Mouse (Mus musculus): ENCODE results near the gene Psg27. TPM values are rescaled to one million over a fixed set of nuclear protein-coding genes. Genes with fewer than 3 reads are reported as not detected.
"Not testable (repeated sequence)": the region's sequence is repeated elsewhere in the genome, so short reads cannot be mapped to it uniquely, and the experiment has no call there.

Psg27 gene
- polyA plus RNA-seq (2015; fragmentation: Nextera tagmentation; extraction: Ambion mirVana): not detected in 2 replicates

DNA sequence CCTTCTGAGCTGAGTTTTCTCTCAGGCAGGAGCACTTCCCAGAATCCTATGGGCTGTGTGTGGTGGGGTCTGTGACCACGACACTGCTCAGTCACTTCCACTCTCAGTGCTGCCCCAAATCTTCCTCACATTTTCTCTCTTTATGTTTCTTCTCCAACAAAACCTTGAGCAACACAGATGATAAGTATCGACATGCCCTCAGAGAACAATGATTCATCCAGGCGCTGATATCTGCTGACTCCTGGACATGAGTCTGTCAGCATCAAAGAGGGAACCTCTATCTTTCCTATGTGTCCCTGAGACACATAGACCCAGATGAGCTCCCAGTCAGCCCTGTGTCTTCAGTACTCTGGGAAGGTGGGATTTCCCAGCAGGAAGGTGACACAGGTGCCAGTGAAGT is at the start of gene Psg27:
Gene Psg27, minus strand, starts transcription at position 101 of the 400 bp plus-strand sequence.
- ATAC-seq (ENCODE audit: low FRiP score): no peak
- Histone ChIP-seq H3K27ac (no peak within 1 kb of the TSS), H3K4me3 (no peak within 1 kb of the TSS), H3K9ac (no peak within 1 kb of the TSS), H3K4me1 (replicated peaks) (no peaks in the 10 kb centered on the region), H3K4me2 (no peak within 1 kb of the TSS), H3K9me3 (0 out of 2 replicates have a peak, but pooled peaks cover 4% of the 10 kb centered on the region), H3K27me3 (no peaks in the 10 kb centered on the region), H3K36me3 (no peaks in the 10 kb centered on the region)
- 81% methylated on average over 3 of the region's 3 CpGs for WGBS

- not testable (repeated sequence) for H3K9ac ChIP-seq; H3K9me3 ChIP-seq; H3K27ac ChIP-seq; H3K4me2 ChIP-seq; ATAC-seq (ENCODE audit: low FRiP score); H3K4me3 ChIP-seq; H3K27me3 ChIP-seq; H3K4me1 ChIP-seq (replicated peaks); H3K36me3 ChIP-seq
- 76% methylated on average over 2 of the region's 2 CpGs for WGBS
Measured at GRCm38 (mm10) chr7:18616401-18616800, 49.3 kb upstream of the Psg27 start, which contains the start of gene Psg23. Gene Psg23, minus strand, starts transcription at chr7:18616501.

DNA sequence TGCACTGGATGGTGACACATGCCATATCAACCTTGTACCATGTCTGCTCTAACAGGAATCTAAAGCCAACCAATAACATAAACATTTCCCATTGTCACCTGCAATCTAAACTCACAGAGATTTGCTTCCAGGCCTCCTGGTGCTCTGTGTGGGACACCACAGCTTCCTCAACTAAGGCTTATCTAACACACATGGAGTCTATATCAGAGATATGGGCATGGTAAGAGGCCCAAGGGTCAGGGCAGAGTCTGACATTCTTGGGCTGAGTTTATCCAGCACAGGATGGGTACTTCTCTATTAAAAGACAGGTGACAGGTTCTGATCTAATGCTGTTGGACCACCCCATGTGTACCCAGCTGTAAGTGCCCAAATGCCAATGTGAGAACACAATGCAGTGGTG is 7.3 kb downstream of the Psg27 start:
- H3K27me3 ChIP-seq: no peaks in the 10 kb centered on the region
- no peak overlapping the region for H3K27ac ChIP-seq
- no peak overlapping the region for H3K4me3 ChIP-seq
- H3K36me3 ChIP-seq: no peaks in the 10 kb centered on the region
- H3K9me3 ChIP-seq: peaks cover 4% of the 10 kb centered on the region; the same call in 1 of the 2 replicates
- no peak overlapping the region for H3K9ac ChIP-seq
- H3K4me1 ChIP-seq (replicated peaks): no peaks in the 10 kb centered on the region
- no peak overlapping the region for H3K4me2 ChIP-seq
- ATAC-seq (ENCODE audit: low FRiP score): no peak

DNA sequence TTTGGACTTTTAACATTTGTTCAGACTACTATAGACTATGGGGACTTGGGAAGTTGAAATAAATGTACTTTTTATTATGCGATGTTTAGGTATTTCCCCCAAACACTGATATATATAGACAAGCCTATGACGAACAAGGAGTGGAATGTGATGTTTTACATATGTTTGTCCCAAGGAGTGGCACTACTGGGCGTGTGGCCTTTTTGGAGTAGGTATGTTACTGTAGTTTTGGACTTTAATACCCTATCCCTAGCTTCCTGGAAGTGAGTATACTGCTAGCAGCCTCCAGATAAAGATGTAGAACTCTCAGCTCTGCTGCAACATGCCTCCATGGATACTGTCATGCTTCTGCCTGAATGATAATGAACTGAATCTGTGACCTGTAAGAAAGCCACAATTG is 11.4 kb downstream of the Psg27 start:
- H3K4me3 ChIP-seq; H3K27me3 ChIP-seq; H3K9ac ChIP-seq; H3K4me1 ChIP-seq (replicated peaks); H3K9me3 ChIP-seq; ATAC-seq (ENCODE audit: low FRiP score); H3K36me3 ChIP-seq; H3K4me2 ChIP-seq; H3K27ac ChIP-seq: not testable (repeated sequence)
- WGBS: 80% methylated on average over 3 of the region's 3 CpGs

DNA sequence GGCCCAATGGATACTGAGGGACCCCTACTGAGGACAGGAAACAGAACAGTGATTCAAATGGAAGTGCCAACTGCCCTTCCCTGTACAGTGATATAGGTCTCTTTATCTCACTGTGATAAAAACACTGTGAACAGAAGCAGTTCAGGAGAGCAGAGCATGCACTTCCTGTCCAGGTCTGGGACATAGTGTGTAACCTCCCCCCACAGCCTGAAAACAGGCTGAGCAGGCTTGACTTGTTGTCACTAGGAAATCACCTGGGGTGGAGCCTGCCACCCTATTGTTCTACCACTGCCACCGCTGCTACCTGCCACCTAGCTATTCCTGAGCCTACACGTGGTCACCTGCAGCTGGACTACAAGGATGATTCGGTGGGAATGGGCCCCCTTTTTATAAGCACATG is 33.7 kb downstream of the Psg27 start:
- no peak for ATAC-seq (ENCODE audit: low FRiP score)
- peaks cover 3% of the 10 kb centered on the region for H3K9me3 ChIP-seq
- no peak overlapping the region for H3K4me3 ChIP-seq
- no peak overlapping the region for H3K9ac ChIP-seq
- H3K36me3 ChIP-seq: no peaks in the 10 kb centered on the region
- no peaks in the 10 kb centered on the region for H3K27me3 ChIP-seq
- no peak overlapping the region for H3K27ac ChIP-seq
- WGBS: 57% methylated on average over 3 of the region's 3 CpGs
- H3K4me2 ChIP-seq: no peak overlapping the region
- H3K4me1 ChIP-seq (replicated peaks): no peaks in the 10 kb centered on the region

DNA sequence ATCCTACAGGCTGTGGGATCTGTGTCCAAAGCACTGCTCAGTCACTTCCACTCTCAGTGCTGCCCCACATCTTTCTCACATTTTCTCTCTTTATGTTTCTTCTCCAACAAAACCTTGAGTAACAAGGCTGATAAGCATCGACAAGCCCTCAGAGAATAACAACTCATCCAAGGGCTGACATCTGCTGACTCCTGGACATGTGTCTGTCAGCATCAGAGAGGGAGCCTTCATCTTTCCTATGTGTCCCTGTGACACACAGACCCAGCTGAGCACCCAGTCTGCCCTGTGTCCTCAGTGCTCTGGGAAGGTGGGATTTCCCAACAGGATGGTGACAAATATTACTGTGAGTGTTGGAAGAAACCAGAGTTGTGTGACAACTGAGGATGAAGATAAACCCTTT is 34.9 kb downstream of the Psg27 start, which contains the start of gene Psg25:
Gene Psg25, minus strand, starts transcription at position 101 of the 400 bp plus-strand sequence.
- no peaks in the 10 kb centered on the region for H3K27me3 ChIP-seq
- H3K9ac ChIP-seq: no peak within 1 kb of the TSS
- no peak within 1 kb of the TSS for H3K4me2 ChIP-seq
- H3K4me1 ChIP-seq (replicated peaks): no peaks in the 10 kb centered on the region
- H3K27ac ChIP-seq: no peak within 1 kb of the TSS
- WGBS: 95% methylated on average over 1 of the region's 1 CpGs
- no peaks in the 10 kb centered on the region; the same call in 1 of the 2 replicates for H3K9me3 ChIP-seq
- no peak for ATAC-seq (ENCODE audit: low FRiP score)
- H3K4me3 ChIP-seq: no peak within 1 kb of the TSS
- no peaks in the 10 kb centered on the region for H3K36me3 ChIP-seq

- no peak overlapping the region for H3K4me2 ChIP-seq
- H3K9ac ChIP-seq: no peak overlapping the region
- WGBS: 96% methylated on average over 8 of the region's 8 CpGs
- peaks cover 4% of the 10 kb centered on the region; the same call in 1 of the 2 replicates for H3K9me3 ChIP-seq
- no peaks in the 10 kb centered on the region for H3K36me3 ChIP-seq
- H3K4me3 ChIP-seq: no peak overlapping the region
- no peaks in the 10 kb centered on the region for H3K4me1 ChIP-seq (replicated peaks)
- ATAC-seq (ENCODE audit: low FRiP score): no peak
- H3K27ac ChIP-seq: no peak overlapping the region
- no peaks in the 10 kb centered on the region for H3K27me3 ChIP-seq
Measured at GRCm38 (mm10) chr7:18524668-18525067, 42.4 kb downstream of the Psg27 start.

DNA sequence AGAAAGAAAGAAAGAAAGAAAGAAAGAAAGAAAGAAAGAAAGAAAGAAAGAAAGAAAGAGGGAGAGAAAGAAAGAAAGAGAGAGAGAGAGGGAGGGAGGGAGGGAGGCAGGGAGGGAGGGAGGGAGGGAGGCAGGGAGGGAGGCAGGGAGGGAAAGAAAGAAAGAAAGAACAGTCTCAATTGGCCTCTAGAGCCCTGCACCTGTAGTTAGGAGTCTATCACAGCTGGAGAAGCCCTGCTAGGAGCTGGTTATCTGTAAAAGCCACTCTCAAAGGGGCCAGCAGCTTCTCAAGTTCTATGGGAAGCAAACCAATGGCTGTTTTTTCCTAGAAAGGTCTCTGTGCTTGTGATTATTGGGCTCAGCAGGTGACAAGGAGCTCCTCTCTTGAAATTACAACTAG is 54.3 kb downstream of the Psg27 start:
- not testable (repeated sequence) for H3K27ac ChIP-seq; H3K4me1 ChIP-seq (replicated peaks); H3K36me3 ChIP-seq; H3K4me3 ChIP-seq; H3K4me2 ChIP-seq; H3K9me3 ChIP-seq; H3K9ac ChIP-seq; ATAC-seq (ENCODE audit: low FRiP score); H3K27me3 ChIP-seq

DNA sequence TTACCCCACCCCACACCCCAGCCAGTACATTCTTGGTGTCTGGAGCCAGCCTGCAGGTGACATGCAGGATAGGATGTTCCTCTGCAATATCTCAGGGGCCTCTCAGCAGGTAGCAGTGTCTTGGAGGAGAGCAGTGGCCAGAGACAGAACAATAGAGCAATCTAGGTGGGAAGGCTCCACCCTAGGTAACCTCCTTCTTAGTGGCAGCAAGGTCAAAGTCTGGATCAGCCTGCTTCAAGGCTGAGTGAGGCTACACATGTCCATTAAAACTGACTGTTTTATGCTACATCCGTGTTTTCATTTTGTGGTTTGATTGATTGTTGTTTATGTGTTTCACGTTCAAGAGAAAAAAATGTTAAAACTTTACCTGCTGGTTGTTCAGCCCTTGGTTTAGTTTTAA is 54.7 kb downstream of the Psg27 start:
- not testable (repeated sequence) for H3K36me3 ChIP-seq; H3K4me1 ChIP-seq (replicated peaks); H3K4me3 ChIP-seq; H3K9me3 ChIP-seq; H3K27ac ChIP-seq; H3K4me2 ChIP-seq; ATAC-seq (ENCODE audit: low FRiP score); H3K9ac ChIP-seq; H3K27me3 ChIP-seq
- 57% methylated on average over 2 of the region's 2 CpGs for WGBS

- Histone ChIP-seq H3K36me3 (no peaks in the 10 kb centered on the region), H3K4me1 (replicated peaks) (no peaks in the 10 kb centered on the region), H3K4me3 (no peak overlapping the region), H3K9me3 (no peaks in the 10 kb centered on the region), H3K4me2 (no peak overlapping the region), H3K27ac (no peak overlapping the region), H3K9ac (no peak overlapping the region), H3K27me3 (no peaks in the 10 kb centered on the region)
- no peak for ATAC-seq (ENCODE audit: low FRiP score)
- 28% methylated on average over 9 of the region's 9 CpGs for WGBS
Measured at GRCm38 (mm10) chr7:18511479-18511878, 55.6 kb downstream of the Psg27 start.

Other genes with a start within 250 kb of the Psg27 start
- not detected in 2 replicates for gene Psg18, start 212.3 kb downstream of the Psg27 start, polyA plus RNA-seq (2015; fragmentation: Nextera tagmentation; extraction: Ambion mirVana)
- gene Psg28, start 135.3 kb downstream of the Psg27 start, polyA plus RNA-seq (2015; fragmentation: Nextera tagmentation; extraction: Ambion mirVana): 0.13 TPM in 1 of 2 replicates, not detected in the other
- gene Psg26, start 83.1 kb downstream of the Psg27 start, polyA plus RNA-seq (2015; fragmentation: Nextera tagmentation; extraction: Ambion mirVana): not detected in 2 replicates
- not detected in 2 replicates for gene Psg25, start 35.0 kb downstream of the Psg27 start, polyA plus RNA-seq (2015; fragmentation: Nextera tagmentation; extraction: Ambion mirVana)
- not detected in 2 replicates for gene Psg23, start 49.2 kb upstream of the Psg27 start, polyA plus RNA-seq (2015; fragmentation: Nextera tagmentation; extraction: Ambion mirVana)
- gene Psg21, start 89.4 kb upstream of the Psg27 start, polyA plus RNA-seq (2015; fragmentation: Nextera tagmentation; extraction: Ambion mirVana): not detected in 2 replicates
- gene Psg20, start 118.9 kb upstream of the Psg27 start, polyA plus RNA-seq (2015; fragmentation: Nextera tagmentation; extraction: Ambion mirVana): not detected in 2 replicates
- gene Psg22, start 150.8 kb upstream of the Psg27 start, polyA plus RNA-seq (2015; fragmentation: Nextera tagmentation; extraction: Ambion mirVana): not detected in 2 replicates
- not detected in 2 replicates for gene Psg19, start 231.2 kb upstream of the Psg27 start, polyA plus RNA-seq (2015; fragmentation: Nextera tagmentation; extraction: Ambion mirVana)